Comparison of ENCODE assay signal across 8 mouse cellular contexts in genomic region chr11:98959437-98960312, GRCm38 (mm10). TPM values are rescaled to one million over a fixed set of nuclear protein-coding genes. Genes with fewer than 3 reads are reported as not detected.
DNase-seq lines count a peak whose midpoint lies in the region; ATAC-seq and TF ChIP-seq lines count a peak whose summit lies in the region.

No protein-coding gene starts in this region.

- peak; percentile 69 to 70 for DNase-seq in cerebellum, adult 2 months
- no peak for DNase-seq in cerebellum, adult 9-10 months
- peak; percentile 92 for DNase-seq in adrenal gland, postnatal 36 days
- peak; percentile 85 for DNase-seq in heart, postnatal 36 days
- DNase-seq in limb, embryonic 10.5 days (ENCODE audit: low spot score) = peak; percentile 68
- DNase-seq in midbrain, embryonic 10.5 days (ENCODE audit: low spot score) = peak; percentile 75
- DNase-seq in spleen, adult 2 months (ENCODE audit: low read depth in 1 of 2, low spot score in 2 of 2) = peak; percentile 71 to 72

- H3K4me1 ChIP-seq in cerebellum, adult 2 months (ENCODE audit: control insufficient read depth, insufficient read depth, low read length) = peaks cover 31% of the 10 kb centered on the region
- H3K4me1 ChIP-seq in forebrain, embryonic 12.5 days = peaks cover 73% of the 10 kb centered on the region
- peaks cover 77% of the 10 kb centered on the region for H3K4me1 ChIP-seq in limb, embryonic 10.5 days
- peaks cover 79% of the 10 kb centered on the region for H3K4me1 ChIP-seq in midbrain, embryonic 10.5 days
- peaks cover 42% of the 10 kb centered on the region for H3K4me1 ChIP-seq in spleen, adult 2 months (ENCODE audit: control insufficient read depth, insufficient read depth, insufficient read length)

- H3K4me2 ChIP-seq in forebrain, embryonic 12.5 days = peak overlapping the region; percentile 100

- H3K9ac ChIP-seq in forebrain, embryonic 12.5 days = peak overlapping the region; percentile 71

- no peaks in the 10 kb centered on the region for H3K36me3 ChIP-seq in forebrain, embryonic 12.5 days (replicated peaks)
- peaks cover 33% of the 10 kb centered on the region for H3K36me3 ChIP-seq in limb, embryonic 10.5 days
- H3K36me3 ChIP-seq in midbrain, embryonic 10.5 days = no peaks in the 10 kb centered on the region
- H3K36me3 ChIP-seq in spleen, adult 2 months (ENCODE audit: control insufficient read depth, insufficient read depth, low read length) = no peaks in the 10 kb centered on the region; the same call in 1 of the 2 replicates

- peak overlapping the region; percentile 53 for H3K4me3 ChIP-seq in cerebellum, adult 2 months (replicated peaks; ENCODE audit: insufficient read depth, low read depth, low read length)
- H3K4me3 ChIP-seq in forebrain, embryonic 12.5 days (replicated peaks) = peak overlapping the region; percentile 63
- H3K4me3 ChIP-seq in limb, embryonic 10.5 days = peak overlapping the region; percentile 80
- H3K4me3 ChIP-seq in midbrain, embryonic 10.5 days = peak overlapping the region; percentile 74
- peak overlapping the region; percentile 62 for H3K4me3 ChIP-seq in spleen, adult 2 months (ENCODE audit: extremely low read depth, insufficient read depth, insufficient read length)

- 5% methylated on average over 42 of the region's 43 CpGs for WGBS in cerebellum, adult 2 months
- WGBS in forebrain, embryonic 12.5 days = under 1% methylated on average over 43 of the region's 43 CpGs
- under 1% methylated on average over 43 of the region's 43 CpGs for WGBS in limb, embryonic 10.5 days
- under 1% methylated on average over 43 of the region's 43 CpGs for WGBS in midbrain, embryonic 10.5 days
- under 1% methylated on average over 43 of the region's 43 CpGs for WGBS in spleen, adult 2 months

- intact Hi-C loops in heart, postnatal 36 days (cut with DNase I) = no loop called here

- no peaks in the 10 kb centered on the region for H3K27me3 ChIP-seq in cerebellum, adult 2 months (ENCODE audit: control insufficient read depth, insufficient read depth, low read length)
- peaks cover 32% of the 10 kb centered on the region for H3K27me3 ChIP-seq in forebrain, embryonic 12.5 days
- H3K27me3 ChIP-seq in limb, embryonic 10.5 days (ENCODE audit: low read depth, poor library complexity, severe bottlenecking) = no peaks in the 10 kb centered on the region
- H3K27me3 ChIP-seq in midbrain, embryonic 10.5 days (ENCODE audit: low read depth, poor library complexity, severe bottlenecking) = peaks cover 36% of the 10 kb centered on the region
- no peaks in the 10 kb centered on the region for H3K27me3 ChIP-seq in spleen, adult 2 months (ENCODE audit: control insufficient read depth, insufficient read depth, low read length)

- TF ChIP-seq POLR2A in cerebellum, adult 2 months (IDR thresholded peaks at IDR 0.05; ENCODE audit: borderline replicate concordance, insufficient read depth, low read length) = peak; percentile 30; the same call in 1 of the 2 replicates
- peak; percentile 38; the same call in 1 of the 2 replicates for TF ChIP-seq POLR2A in spleen, adult 2 months (IDR thresholded peaks at IDR 0.05; ENCODE audit: low read depth, low read length)

- no peaks in the 10 kb centered on the region for H3K9me3 ChIP-seq in forebrain, embryonic 12.5 days
- no peaks in the 10 kb centered on the region for H3K9me3 ChIP-seq in limb, embryonic 10.5 days (replicated peaks)
- no peaks in the 10 kb centered on the region for H3K9me3 ChIP-seq in midbrain, embryonic 10.5 days (replicated peaks)

- peak; percentile 34 for ATAC-seq in forebrain, embryonic 12.5 days (ENCODE audit: low FRiP score)

- TF ChIP-seq CTCF in cerebellum, adult 2 months (IDR thresholded peaks at IDR 0.05; ENCODE audit: borderline replicate concordance, insufficient read depth, low read depth, low read length) = no peak
- TF ChIP-seq CTCF in spleen, adult 2 months (IDR thresholded peaks at IDR 0.05; ENCODE audit: extremely low read depth, insufficient read depth, insufficient read length, insufficient replicate concordance) = no peak

- no peak overlapping the region for H3K27ac ChIP-seq in cerebellum, adult 2 months (ENCODE audit: insufficient read depth, low read length)
- H3K27ac ChIP-seq in forebrain, embryonic 12.5 days = peak overlapping the region; percentile 71
- peak overlapping the region; percentile 88 for H3K27ac ChIP-seq in limb, embryonic 10.5 days
- peak overlapping the region; percentile 81 for H3K27ac ChIP-seq in midbrain, embryonic 10.5 days (replicated peaks)
- H3K27ac ChIP-seq in spleen, adult 2 months (ENCODE audit: insufficient read depth, low read length) = peak overlapping the region; percentile 82

RNA-seq across cellular contexts. Expression of gene Gjd3, which starts 23.1 kb away (rescaled TPM):
- 1.2 and 2.1 TPM in 2 replicates for polyA plus RNA-seq in cerebellum, adult 2 months (2012; rRNA removed)
- total RNA-seq in adrenal gland, postnatal 36 days (2021) = not detected
- polyA plus RNA-seq in forebrain, embryonic 12.5 days (2016; fragmentation: Nextera tagmentation; extraction: Ambion mirVana) = 0.24 and 0.47 TPM in 2 replicates
- under 1 TPM; 0.33 to 0.36 TPM for total RNA-seq in heart, postnatal 36 days (2021)
- 0.24 and 0.29 TPM in 2 replicates for polyA plus RNA-seq in limb, embryonic 10.5 days (2016; fragmentation: Nextera tagmentation; extraction: Ambion mirVana)
- polyA plus RNA-seq in midbrain, embryonic 10.5 days (2016; fragmentation: Nextera tagmentation; extraction: Ambion mirVana) = 0.16 TPM in 1 of 2 replicates, not detected in the other
- polyA plus RNA-seq in spleen, adult 2 months (2012; rRNA removed) = 0.56 and 0.67 TPM in 2 replicates

RNA-seq across cellular contexts. Expression of gene Rara, which starts 32.1 kb away (rescaled TPM):
- polyA plus RNA-seq in cerebellum, adult 2 months (2012; rRNA removed) = 13.5 and 15.4 TPM in 2 replicates
- total RNA-seq in adrenal gland, postnatal 36 days (2021) = 10 to 100 TPM; 20.0 to 24.5 TPM
- 14.0 and 16.4 TPM in 2 replicates for polyA plus RNA-seq in forebrain, embryonic 12.5 days (2016; fragmentation: Nextera tagmentation; extraction: Ambion mirVana)
- total RNA-seq in heart, postnatal 36 days (2021) = 10 to 100 TPM; 10.5 to 13.6 TPM
- polyA plus RNA-seq in limb, embryonic 10.5 days (2016; fragmentation: Nextera tagmentation; extraction: Ambion mirVana) = 38.4 and 43.7 TPM in 2 replicates
- 15.5 and 16.1 TPM in 2 replicates for polyA plus RNA-seq in midbrain, embryonic 10.5 days (2016; fragmentation: Nextera tagmentation; extraction: Ambion mirVana)
- polyA plus RNA-seq in spleen, adult 2 months (2012; rRNA removed) = 37.0 and 48.8 TPM in 2 replicates

RNA-seq across cellular contexts. Expression of gene Cdc6, which starts 52.1 kb away (rescaled TPM):
- polyA plus RNA-seq in cerebellum, adult 2 months (2012; rRNA removed) = 0.30 and 0.36 TPM in 2 replicates
- total RNA-seq in adrenal gland, postnatal 36 days (2021) = 1 to 10 TPM in 1 of 2 experiments, under 1 TPM in 1; 0.89 to 1.5 TPM
- polyA plus RNA-seq in forebrain, embryonic 12.5 days (2016; fragmentation: Nextera tagmentation; extraction: Ambion mirVana) = 38.0 and 43.1 TPM in 2 replicates
- under 1 TPM; 0.14 to 0.49 TPM for total RNA-seq in heart, postnatal 36 days (2021)
- polyA plus RNA-seq in limb, embryonic 10.5 days (2016; fragmentation: Nextera tagmentation; extraction: Ambion mirVana) = 69.9 and 79.5 TPM in 2 replicates
- 53.3 and 67.8 TPM in 2 replicates for polyA plus RNA-seq in midbrain, embryonic 10.5 days (2016; fragmentation: Nextera tagmentation; extraction: Ambion mirVana)
- polyA plus RNA-seq in spleen, adult 2 months (2012; rRNA removed) = 1.6 and 2.0 TPM in 2 replicates

Comparison
In these comparisons a context has a peak if more than half of its experiments do, and no peak if none do; other contexts are left out.
1. RNA of gene Cdc6, which starts 52.1 kb away (polyA plus RNA-seq): 69.9 to 79.5 TPM in limb, embryonic 10.5 days, 53.3 to 67.8 TPM in midbrain, embryonic 10.5 days and 38.0 to 43.1 TPM in forebrain, embryonic 12.5 days; 1.6 to 2.0 TPM in spleen, adult 2 months and 0.30 to 0.36 TPM in cerebellum, adult 2 months; every median in the first group is over 10 times any median in the second.
2. Peak in every context shown above with its lines, with median percentiles within 50 percentile points of each other: H3K4me3 ChIP-seq.